Mouse (Mus musculus) large intestine, adult 2 months (tissue): Measurements from ENCODE around the gene Tmem9. TPM values are rescaled to one million over a fixed set of nuclear protein-coding genes. Genes with fewer than 3 reads are reported as not detected.
A peak's percentile ranks its signal among the peaks of the same experiment; 100 is the strongest.

ENCODE experiments used
- DNase-seq: peaks from one replicate; pipeline ENCODE4 v3.0.0-alpha.2; 2012; ENCODE audit warnings: low read depth, low spot score
- WGBS: fragments of 180-500 bp; shearing (Covaris S2); methylation state at CpG from one replicate; pipeline ENCODE4 v1.1.7; 2018; 5-methylcytosine and 5-hydroxymethylcytosine counted together
- polyA plus RNA-seq: library from polyadenylated mRNA; depleted of rRNA; stranded (reverse); fragments of >200 nt; gene quantifications from 2 replicates; pipeline ENCODE4 v1.2.3, GENCODE M21; 2012; rRNA removed

Gene Tmem9
- 23.1 and 28.7 TPM in 2 replicates for polyA plus RNA-seq

- WGBS, result 5% methylated on average over 37 of the region's 37 CpGs
Measured at GRCm38 (mm10) chr1:136007211-136008158, at the start of gene Tmem9. Tmem9 (plus strand) TSS chr1:136008150.

GRCm38 (mm10) chr1:135958483-135958882 is 49.5 kb upstream of the Tmem9 start:
- no peak for DNase-seq
- WGBS, result 21% methylated on average over 4 of the region's 4 CpGs

More at GRCm38 (mm10) chr1:136007211-136008158, at the start of gene Tmem9:
- peak; percentile 87 for DNase-seq

GRCm38 (mm10) chr1:135963177-135963576 is 44.8 kb upstream of the Tmem9 start:
- no peak for DNase-seq
- 51% methylated on average over 5 of the region's 5 CpGs for WGBS

- WGBS, result 66% methylated on average over 11 of the region's 11 CpGs
Measured at GRCm38 (mm10) chr1:135964561-135964960, 43.4 kb upstream of the Tmem9 start.

GRCm38 (mm10) chr1:135967739-135968138 is 40.2 kb upstream of the Tmem9 start:
- DNase-seq, result no peak
- 65% methylated on average over 4 of the region's 4 CpGs for WGBS

More at GRCm38 (mm10) chr1:135964561-135964960, 43.4 kb upstream of the Tmem9 start:
- no peak for DNase-seq

GRCm38 (mm10) chr1:135970486-135970885 is 37.5 kb upstream of the Tmem9 start:
- no peak for DNase-seq
- 55% methylated on average over 2 of the region's 2 CpGs for WGBS

GRCm38 (mm10) chr1:135972576-135972975 is 35.4 kb upstream of the Tmem9 start:
- DNase-seq, result no peak
- 77% methylated on average over 3 of the region's 3 CpGs for WGBS

- 18% methylated on average over 5 of the region's 5 CpGs for WGBS
Measured at GRCm38 (mm10) chr1:135984105-135984504, 23.8 kb upstream of the Tmem9 start.

GRCm38 (mm10) chr1:135989876-135990275 is 18.1 kb upstream of the Tmem9 start:
- DNase-seq, result no peak

More at GRCm38 (mm10) chr1:135984105-135984504, 23.8 kb upstream of the Tmem9 start:
- DNase-seq, result no peak

- WGBS, result 63% methylated on average over 4 of the region's 4 CpGs
- no peak for DNase-seq
Measured at GRCm38 (mm10) chr1:135993470-135993869, 14.5 kb upstream of the Tmem9 start.

GRCm38 (mm10) chr1:135997537-135997936 is 10.4 kb upstream of the Tmem9 start:
- no peak for DNase-seq
- WGBS, result 41% methylated on average over 7 of the region's 7 CpGs

- no peak for DNase-seq
- WGBS, result 52% methylated on average over 8 of the region's 8 CpGs
Measured at GRCm38 (mm10) chr1:135999720-136000287, 8.1 kb upstream of the Tmem9 start.

GRCm38 (mm10) chr1:136001438-136001837 is 6.5 kb upstream of the Tmem9 start:
- WGBS, result 64% methylated on average over 2 of the region's 2 CpGs
- DNase-seq, result no peak

- no peak for DNase-seq
- 91% methylated on average over 3 of the region's 3 CpGs for WGBS
Measured at GRCm38 (mm10) chr1:136006292-136006748, 1.6 kb upstream of the Tmem9 start, which contains the start of gene Igfn1. Igfn1 (minus strand) TSS chr1:136006342.

- 11% methylated on average over 8 of the region's 8 CpGs for WGBS
- no peak for DNase-seq
Measured at GRCm38 (mm10) chr1:136008159-136008533, 196 bp downstream of the Tmem9 start.

GRCm38 (mm10) chr1:136010247-136010646 is 2.3 kb downstream of the Tmem9 start:
- no peak for DNase-seq
- WGBS, result 93% methylated on average over 4 of the region's 4 CpGs

- WGBS, result 43% methylated on average over 4 of the region's 4 CpGs
Measured at GRCm38 (mm10) chr1:136013513-136013912, 5.6 kb downstream of the Tmem9 start.

GRCm38 (mm10) chr1:136014796-136015502 is 7.0 kb downstream of the Tmem9 start:
- 65% methylated on average over 2 of the region's 2 CpGs for WGBS
- no peak for DNase-seq

More at GRCm38 (mm10) chr1:136013513-136013912, 5.6 kb downstream of the Tmem9 start:
- no peak for DNase-seq

- DNase-seq, result no peak
- WGBS, result 86% methylated on average over 2 of the region's 2 CpGs
Measured at GRCm38 (mm10) chr1:136017307-136017706, 9.4 kb downstream of the Tmem9 start.

GRCm38 (mm10) chr1:136017907-136018313 is 10.0 kb downstream of the Tmem9 start:
- WGBS, result under 1% methylated on average over 22 of the region's 22 CpGs
- DNase-seq, result peak; percentile 85
